Mouse (Mus musculus) limb, embryonic 13.5 days (tissue): ENCODE measurements at regions not wholly inside any gene's neighbourhood (a gene's known extent, or its start where the extent isn't known, plus 50 kb on each side); places are given as distances from the start of the nearest gene placed in this dataset.
"Not testable (repeated sequence)": the region's sequence is repeated elsewhere in the genome, so short reads cannot be mapped to it uniquely, and the experiment has no call there.

Source experiments
- ATAC-seq: fragments of 200-750 bp; cut with Nextera tagmentation; 2 replicates; pipeline ENCODE4 v1.8.0; 2017; ENCODE audit warnings: low read depth, moderate number of reproducible peaks, moderate TSS enrichment; ENCODE audit not compliant: low FRiP score
- H3K27ac ChIP-seq: fragments of 300-500 bp; sonication (generic); 2 replicates; pipeline ENCODE4 v1.5.1; 2015; ENCODE audit warnings: inconsistent platforms, mild to moderate bottlenecking, moderate library complexity
- H3K27me3 ChIP-seq: fragments of 300-500 bp; sonication (generic); 2 replicates; pipeline ENCODE4 v1.6.1; 2015; ENCODE audit warnings: mild to moderate bottlenecking, inconsistent platforms
- H3K36me3 ChIP-seq: fragments of 300-500 bp; sonication (generic); 2 replicates; pipeline ENCODE4 v1.6.1; 2015; ENCODE audit warnings: inconsistent platforms, mild to moderate bottlenecking, moderate library complexity
- H3K4me1 ChIP-seq: fragments of 300-500 bp; sonication (generic); 2 replicates; pipeline ENCODE4 v1.6.1; 2015; ENCODE audit warnings: inconsistent platforms
- H3K4me2 ChIP-seq: fragments of 300-500 bp; sonication (generic); replicated peaks from 2 replicates; pipeline ENCODE4 v1.6.1; 2015; ENCODE audit warnings: inconsistent platforms, mild to moderate bottlenecking, moderate library complexity
- H3K4me3 ChIP-seq: fragments of 300-500 bp; sonication (generic); 2 replicates; pipeline ENCODE4 v1.5.1; 2015; ENCODE audit warnings: moderate library complexity, mild to moderate bottlenecking, inconsistent platforms
- H3K9ac ChIP-seq: fragments of 300-500 bp; sonication (generic); 2 replicates; pipeline ENCODE4 v1.6.1; 2015; ENCODE audit warnings: mild to moderate bottlenecking, inconsistent platforms
- H3K9me3 ChIP-seq: fragments of 300-500 bp; sonication (generic); 2 replicates; pipeline ENCODE4 v1.6.1; 2016; ENCODE audit warnings: inconsistent platforms
- WGBS: fragments of 180-500 bp; shearing (Covaris S2); methylation state at CpG from one replicate; pipeline ENCODE4 v1.1.7; 2015; 5-methylcytosine and 5-hydroxymethylcytosine counted together

DNA sequence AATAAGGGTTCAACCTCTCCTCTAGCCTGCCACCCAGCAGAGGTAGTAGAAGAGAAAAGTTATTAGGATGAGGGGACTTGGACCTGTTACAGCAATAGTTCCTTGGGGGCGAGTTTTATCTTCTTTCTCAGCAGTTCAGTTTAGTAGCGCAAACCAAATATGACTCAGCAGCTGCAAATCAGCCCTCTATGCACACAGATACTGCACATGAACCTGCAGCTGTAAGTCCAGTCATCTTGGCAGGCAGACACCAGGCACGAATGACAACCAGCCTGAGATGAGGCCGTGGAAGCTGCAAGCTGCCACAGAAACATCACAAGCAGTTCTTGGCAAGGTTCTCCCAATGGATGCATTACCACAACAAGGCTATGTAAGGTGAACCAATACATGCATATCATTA lies 327.0 kb upstream of the Akr1e1 start:
- H3K36me3 ChIP-seq, result no peaks in the 10 kb centered on the region
- H3K27me3 ChIP-seq, result no peaks in the 10 kb centered on the region
- no peak overlapping the region for H3K4me3 ChIP-seq
- H3K27ac ChIP-seq, result no peak overlapping the region
- 84% methylated on average over 4 of the region's 4 CpGs for WGBS
- H3K4me2 ChIP-seq, result no peak overlapping the region
- ATAC-seq, result no peak
- no peaks in the 10 kb centered on the region for H3K4me1 ChIP-seq
- no peak overlapping the region for H3K9ac ChIP-seq
- no peaks in the 10 kb centered on the region for H3K9me3 ChIP-seq

DNA sequence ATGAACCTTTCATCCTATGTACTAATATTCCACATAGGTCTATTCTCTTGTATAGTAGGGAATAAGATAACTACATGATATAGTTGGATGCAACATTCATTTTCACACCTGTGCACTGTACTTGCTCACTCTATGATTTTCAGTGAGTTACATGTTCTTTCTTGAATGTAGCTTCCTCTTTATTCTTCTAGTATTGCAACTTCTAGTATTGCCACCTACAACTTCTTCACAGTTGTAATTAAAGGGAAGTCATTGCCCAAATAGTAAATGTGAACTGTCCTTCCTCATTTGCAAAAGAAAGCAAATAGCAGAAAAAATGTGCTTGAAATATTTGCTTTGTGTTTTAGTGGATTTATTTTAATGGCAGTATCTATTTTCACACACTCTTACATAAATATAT lies 330.9 kb upstream of the Akr1e1 start:
- H3K36me3 ChIP-seq, result no peaks in the 10 kb centered on the region
- no peak overlapping the region for H3K27ac ChIP-seq
- no peak overlapping the region for H3K4me3 ChIP-seq
- no peaks in the 10 kb centered on the region for H3K27me3 ChIP-seq
- no peak overlapping the region for H3K9ac ChIP-seq
- H3K4me2 ChIP-seq, result no peak overlapping the region
- no peak for ATAC-seq
- no peaks in the 10 kb centered on the region for H3K9me3 ChIP-seq
- no peaks in the 10 kb centered on the region for H3K4me1 ChIP-seq

DNA sequence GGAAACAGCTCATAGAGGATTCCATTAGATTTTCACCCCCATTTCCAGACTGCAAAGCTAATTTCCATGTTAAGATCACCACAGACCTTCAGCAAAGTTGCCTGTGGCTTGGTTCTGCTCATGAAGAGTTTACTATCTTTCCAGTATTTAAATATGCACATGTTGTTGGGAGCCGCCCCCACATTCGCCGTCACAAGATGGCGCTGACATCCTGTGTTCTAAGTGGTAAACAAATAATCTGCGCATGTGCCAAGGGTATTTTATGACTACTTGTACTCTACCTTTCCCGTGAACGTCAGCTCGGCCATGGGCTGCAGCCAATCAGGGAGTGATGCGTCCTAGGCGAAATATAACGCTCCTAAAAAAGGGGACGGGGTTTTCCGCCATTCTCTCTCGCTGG lies 333.5 kb upstream of the Akr1e1 start:
- not testable (repeated sequence) for H3K9me3 ChIP-seq, H3K4me2 ChIP-seq, H3K4me3 ChIP-seq, H3K4me1 ChIP-seq, H3K27ac ChIP-seq, H3K36me3 ChIP-seq, H3K9ac ChIP-seq, H3K27me3 ChIP-seq
- ATAC-seq, result peak; percentile 48; the same call in 1 of the 2 replicates
- WGBS, result 30% methylated on average over 5 of the region's 14 CpGs

DNA sequence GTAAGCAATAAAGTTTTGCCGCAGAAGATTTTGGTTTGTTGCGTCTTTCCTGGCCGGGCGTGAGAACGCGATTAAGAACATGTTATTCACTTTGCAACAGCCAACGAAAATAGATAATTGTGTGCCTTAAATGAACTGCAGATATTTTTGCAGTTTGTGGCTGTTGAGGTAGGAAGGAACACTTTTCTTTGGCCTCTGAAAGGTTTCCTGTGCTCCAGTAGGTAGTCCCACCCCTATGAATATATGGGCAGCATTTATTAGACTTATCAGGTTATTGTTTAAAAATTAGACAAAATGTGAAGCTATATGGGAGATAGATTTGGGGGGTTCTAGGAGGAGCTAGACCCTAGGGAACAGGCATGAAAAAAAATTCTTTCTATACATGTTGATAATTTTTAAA lies 334.1 kb upstream of the Akr1e1 start:
- Histone ChIP-seq H3K4me1 (no peaks in the 10 kb centered on the region), H3K4me3 (peak overlapping the region; percentile 40), H3K4me2 (peak overlapping the region; percentile 55), H3K36me3 (no peaks in the 10 kb centered on the region), H3K9ac (peak overlapping the region; percentile 53; the same call in 1 of the 2 replicates), H3K27ac (no peak overlapping the region), H3K27me3 (no peaks in the 10 kb centered on the region), H3K9me3 (no peaks in the 10 kb centered on the region)
- WGBS, result 31% methylated on average over 7 of the region's 7 CpGs
- no peak for ATAC-seq

DNA sequence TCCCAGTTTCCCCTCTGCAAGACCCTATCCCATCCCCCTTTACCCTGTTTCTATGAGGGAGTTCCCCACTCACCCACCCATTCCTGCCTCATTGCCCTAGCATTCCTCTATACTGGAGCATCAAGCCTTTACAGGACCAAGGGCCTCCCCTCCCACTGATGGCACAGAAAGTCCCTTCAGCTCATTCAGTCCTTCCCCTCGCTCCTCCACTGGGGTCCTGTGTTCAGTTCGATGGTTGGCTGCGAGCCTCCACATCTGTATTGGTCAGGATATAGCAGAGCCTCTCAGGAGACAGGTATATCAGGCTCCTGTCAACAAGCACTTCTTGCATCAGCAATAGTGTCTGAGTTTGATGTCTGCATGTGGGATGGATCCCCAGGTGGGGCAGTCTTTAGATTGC lies 346.4 kb upstream of the Akr1e1 start:
- WGBS, result 83% methylated on average over 3 of the region's 3 CpGs
- Histone ChIP-seq H3K9me3 (no peaks in the 10 kb centered on the region), H3K4me3 (no peak overlapping the region), H3K4me1 (no peaks in the 10 kb centered on the region), H3K27me3 (no peaks in the 10 kb centered on the region), H3K9ac (no peak overlapping the region), H3K27ac (no peak overlapping the region), H3K36me3 (no peaks in the 10 kb centered on the region), H3K4me2 (no peak overlapping the region)
- no peak for ATAC-seq

DNA sequence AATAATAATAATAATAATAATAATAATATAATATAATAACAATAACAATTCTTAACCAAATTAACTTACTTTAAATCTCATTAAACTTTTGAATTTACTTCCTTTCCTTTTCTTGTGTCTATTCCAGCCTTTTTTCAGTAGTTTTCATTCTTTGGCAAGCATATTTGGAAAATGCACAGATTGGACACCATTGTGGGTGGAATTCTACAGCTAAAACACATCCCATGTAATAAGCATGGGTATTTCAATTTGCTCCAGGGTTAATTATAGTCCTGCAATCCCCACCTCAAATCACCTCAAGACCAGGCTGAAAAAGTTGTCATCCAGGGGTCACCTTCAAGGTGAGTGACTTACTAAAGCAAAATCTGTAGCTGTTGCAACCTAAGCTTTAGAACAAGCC lies 355.9 kb upstream of the Akr1e1 start:
- Histone ChIP-seq H3K27ac (no peak overlapping the region), H3K36me3 (no peaks in the 10 kb centered on the region), H3K4me1 (no peaks in the 10 kb centered on the region), H3K9me3 (no peaks in the 10 kb centered on the region), H3K4me3 (no peak overlapping the region), H3K4me2 (no peak overlapping the region), H3K9ac (no peak overlapping the region), H3K27me3 (no peaks in the 10 kb centered on the region)
- ATAC-seq, result no peak

DNA sequence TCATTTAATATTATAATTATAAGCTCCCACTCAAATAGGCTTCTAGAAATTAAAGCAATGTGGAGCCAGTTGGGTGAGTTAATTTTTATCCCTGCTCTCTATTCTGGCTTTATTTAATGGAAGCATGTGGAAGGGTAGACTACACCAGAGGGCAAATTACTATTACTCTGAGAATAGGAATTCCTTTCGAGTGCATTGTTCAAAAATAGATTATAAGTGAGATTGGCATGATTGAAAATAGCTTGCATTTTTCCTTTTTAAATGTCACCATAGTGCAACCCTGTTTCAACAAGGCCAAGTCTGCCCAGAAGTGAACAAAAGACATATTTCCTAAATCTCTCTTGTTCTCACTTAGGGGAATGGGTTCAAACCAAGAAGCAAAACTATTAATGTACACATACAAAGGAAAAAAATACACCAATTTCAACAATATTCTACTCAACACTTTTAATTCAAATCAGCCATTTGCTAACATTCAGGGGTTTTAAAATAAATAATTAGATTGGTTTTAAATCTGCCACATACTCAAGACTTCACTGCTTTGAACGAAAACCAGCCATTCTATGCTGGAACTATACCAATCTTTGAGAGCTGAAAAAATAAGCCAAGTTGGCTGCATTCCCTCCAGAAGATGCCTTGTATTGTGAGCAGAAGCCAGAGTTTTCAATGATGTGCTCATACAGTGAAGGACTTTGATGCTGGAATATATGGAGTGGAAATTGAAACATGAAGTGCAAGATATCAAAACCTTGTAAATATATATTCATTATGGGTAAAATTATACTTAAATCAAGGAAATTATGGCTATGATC lies 361.3 kb upstream of the Akr1e1 start:
- H3K36me3 ChIP-seq, result no peaks in the 10 kb centered on the region
- WGBS, result 54% methylated on average over 2 of the region's 2 CpGs
- H3K4me3 ChIP-seq, result no peak overlapping the region
- no peaks in the 10 kb centered on the region for H3K4me1 ChIP-seq
- H3K9me3 ChIP-seq, result no peaks in the 10 kb centered on the region
- no peak overlapping the region for H3K4me2 ChIP-seq
- no peaks in the 10 kb centered on the region for H3K27me3 ChIP-seq
- no peak overlapping the region for H3K27ac ChIP-seq
- no peak for ATAC-seq
- H3K9ac ChIP-seq, result no peak overlapping the region

DNA sequence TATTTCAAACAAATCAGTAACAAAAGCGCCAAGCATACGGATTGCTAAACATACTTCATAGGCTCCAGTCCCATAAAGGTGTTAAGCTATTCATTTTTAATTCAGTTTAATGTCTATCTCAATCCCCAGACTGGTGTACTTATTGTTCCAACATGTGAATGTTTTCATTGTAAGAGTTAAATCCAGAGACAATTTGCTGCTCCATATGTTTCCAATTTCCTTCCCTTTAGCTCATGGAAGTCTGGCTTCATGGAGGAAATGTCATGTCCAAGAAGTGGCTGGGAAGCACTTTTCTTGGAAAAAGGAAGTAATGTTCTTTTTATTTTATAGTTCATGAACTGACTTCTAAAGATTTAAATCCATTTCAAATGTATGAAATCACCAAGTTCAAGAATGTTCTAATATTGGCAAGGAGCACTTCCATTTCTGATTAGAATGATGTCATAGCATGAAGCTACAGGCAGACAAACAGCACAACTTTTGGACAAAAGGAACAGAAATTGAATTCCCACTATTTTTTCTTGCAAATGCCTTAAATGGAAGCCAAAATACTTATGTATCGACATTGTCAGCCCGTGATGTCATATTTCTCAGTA lies 362.6 kb upstream of the Akr1e1 start:
- ATAC-seq, result 0 out of 2 replicates have a peak, but pooled peaks have one; percentile 54
- Histone ChIP-seq H3K27me3 (no peaks in the 10 kb centered on the region), H3K4me1 (no peaks in the 10 kb centered on the region), H3K9me3 (no peaks in the 10 kb centered on the region), H3K4me2 (no peak overlapping the region), H3K36me3 (no peaks in the 10 kb centered on the region), H3K9ac (no peak overlapping the region), H3K27ac (no peak overlapping the region), H3K4me3 (no peak overlapping the region)
- 40% methylated on average over 4 of the region's 4 CpGs for WGBS

DNA sequence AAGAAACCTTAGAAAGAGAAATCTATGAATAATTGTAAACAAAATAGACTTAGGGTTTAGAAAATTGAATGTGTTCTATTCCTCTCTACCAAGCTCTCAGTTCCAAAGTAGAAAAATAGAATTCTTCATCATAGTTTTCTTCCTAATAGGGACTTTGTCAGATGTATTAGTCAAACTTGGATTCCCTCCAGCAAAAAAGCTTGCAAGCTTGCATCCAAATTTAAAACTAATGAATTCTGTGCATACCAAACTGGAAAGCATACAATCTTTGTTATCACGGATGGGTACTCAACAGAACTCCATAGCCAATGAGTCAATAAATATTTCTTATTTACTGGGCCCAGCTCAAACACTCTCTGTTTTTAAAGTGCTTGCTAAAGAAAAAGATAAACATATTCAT lies 383.9 kb upstream of the Akr1e1 start:
- Histone ChIP-seq H3K9me3 (no peaks in the 10 kb centered on the region), H3K4me2 (no peak overlapping the region), H3K27me3 (no peaks in the 10 kb centered on the region), H3K4me1 (no peaks in the 10 kb centered on the region), H3K36me3 (no peaks in the 10 kb centered on the region), H3K9ac (no peak overlapping the region), H3K27ac (no peak overlapping the region), H3K4me3 (no peak overlapping the region)
- ATAC-seq, result no peak
- WGBS, result 83% methylated on average over 1 of the region's 1 CpGs

DNA sequence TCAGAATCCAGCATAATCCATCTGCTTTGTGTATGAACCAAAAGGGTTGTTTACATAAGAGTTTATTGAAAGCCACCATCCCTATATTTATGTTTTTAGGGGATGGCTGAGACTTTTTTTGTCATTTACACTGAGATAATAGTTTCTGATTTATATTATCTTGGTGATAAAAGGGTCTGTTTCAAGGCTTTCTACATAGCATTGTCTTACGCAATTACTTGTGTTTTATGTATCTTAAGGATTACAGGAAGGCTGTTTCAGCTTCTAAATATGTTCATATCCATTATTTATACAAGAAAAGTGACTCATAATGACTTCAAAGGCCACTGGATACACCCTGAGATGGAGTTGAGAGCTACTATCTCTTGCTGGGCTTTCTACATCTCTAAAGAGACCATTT lies 399.3 kb upstream of the Akr1e1 start:
- Histone ChIP-seq H3K4me3 (no peak overlapping the region), H3K9me3 (no peaks in the 10 kb centered on the region), H3K9ac (no peak overlapping the region), H3K27ac (no peak overlapping the region), H3K36me3 (no peaks in the 10 kb centered on the region), H3K27me3 (no peaks in the 10 kb centered on the region), H3K4me1 (0 out of 2 replicates have a peak, but pooled peaks cover 4% of the 10 kb centered on the region), H3K4me2 (no peak overlapping the region)
- ATAC-seq, result no peak
- 87% methylated on average over 1 of the region's 1 CpGs for WGBS

DNA sequence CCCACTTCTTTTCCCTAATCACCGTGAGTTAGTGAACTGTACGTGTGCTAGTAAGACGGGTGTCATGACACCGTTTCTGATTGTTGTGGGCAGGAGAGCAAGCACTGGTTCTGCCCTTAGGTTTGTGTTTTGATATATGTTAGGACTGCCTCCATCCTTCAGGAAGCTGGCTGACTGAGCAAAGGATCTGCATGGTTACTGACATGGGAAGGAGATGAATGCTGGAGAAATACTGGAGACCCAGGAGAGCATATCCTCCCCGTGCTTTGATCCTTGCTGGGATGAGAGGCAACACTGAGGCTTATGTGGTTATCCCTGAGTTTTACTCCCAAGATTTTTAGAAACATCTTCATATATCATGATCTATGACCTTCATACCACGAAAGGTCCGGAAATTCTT lies 413.5 kb upstream of the Akr1e1 start:
- no peak overlapping the region for H3K9ac ChIP-seq
- no peaks in the 10 kb centered on the region for H3K4me1 ChIP-seq
- ATAC-seq, result no peak
- H3K27me3 ChIP-seq, result no peaks in the 10 kb centered on the region
- H3K4me3 ChIP-seq, result no peak overlapping the region
- H3K9me3 ChIP-seq, result no peaks in the 10 kb centered on the region
- 91% methylated on average over 7 of the region's 7 CpGs for WGBS
- H3K36me3 ChIP-seq, result no peaks in the 10 kb centered on the region
- H3K27ac ChIP-seq, result no peak overlapping the region
- H3K4me2 ChIP-seq, result no peak overlapping the region

DNA sequence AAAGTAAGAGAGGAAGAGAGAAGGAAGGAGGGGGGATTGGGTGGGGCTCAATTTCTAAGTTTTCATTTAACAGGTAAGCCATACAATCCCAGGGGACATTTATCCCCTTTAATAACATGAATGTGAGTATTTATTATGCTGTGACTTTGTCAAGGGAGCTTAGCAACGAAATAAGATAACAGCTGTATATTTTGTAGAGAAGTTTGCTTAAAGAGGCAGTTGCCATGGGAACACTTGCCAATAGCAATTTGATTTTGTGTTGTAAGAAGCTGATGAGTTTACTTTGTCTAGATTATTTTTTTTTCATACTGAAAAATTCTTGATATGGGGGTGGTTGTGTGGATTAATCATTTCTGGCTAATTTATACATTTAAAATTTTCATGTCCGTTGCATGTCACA lies 450.9 kb upstream of the Akr1e1 start:
- WGBS, result 73% methylated on average over 2 of the region's 2 CpGs

DNA sequence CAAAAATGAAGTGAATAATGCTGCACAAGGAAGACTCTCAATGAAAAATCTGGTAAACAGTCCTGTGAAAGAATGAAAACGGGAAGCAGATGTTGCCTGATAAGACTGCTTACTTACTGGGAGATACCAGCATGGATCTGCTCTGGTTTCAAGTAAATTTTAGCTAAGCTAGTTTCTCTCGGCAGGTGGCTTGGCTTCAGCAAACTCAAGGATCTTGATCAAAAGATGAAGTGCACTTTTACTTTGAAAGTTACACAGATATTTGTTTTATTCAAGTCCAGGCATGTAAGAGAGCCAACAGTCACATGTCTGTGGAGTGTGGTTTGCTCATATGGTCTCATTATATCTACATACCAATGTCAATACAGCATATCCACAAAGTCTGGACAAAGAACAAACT lies 451.5 kb upstream of the Akr1e1 start:
- Histone ChIP-seq H3K9ac (no peak overlapping the region), H3K9me3 (no peaks in the 10 kb centered on the region), H3K27me3 (no peaks in the 10 kb centered on the region), H3K4me2 (no peak overlapping the region), H3K4me3 (no peak overlapping the region), H3K36me3 (no peaks in the 10 kb centered on the region), H3K27ac (no peak overlapping the region), H3K4me1 (no peaks in the 10 kb centered on the region)
- 39% methylated on average over 2 of the region's 2 CpGs for WGBS
- no peak for ATAC-seq

More for the DNA sequence above, 450.9 kb upstream of the Akr1e1 start:
- Histone ChIP-seq H3K27me3 (no peaks in the 10 kb centered on the region), H3K9ac (no peak overlapping the region), H3K4me1 (no peaks in the 10 kb centered on the region), H3K9me3 (no peaks in the 10 kb centered on the region), H3K4me2 (no peak overlapping the region), H3K4me3 (no peak overlapping the region), H3K27ac (no peak overlapping the region), H3K36me3 (no peaks in the 10 kb centered on the region)
- ATAC-seq, result no peak
